Mouse (Mus musculus): Measurements from ENCODE around the gene Asb16. TPM values are rescaled to one million over a fixed set of nuclear protein-coding genes. Genes with fewer than 3 reads are reported as not detected.

Asb16 gene
- polyA plus RNA-seq, 1 experiment from 2014 or later = 0.33 TPM

DNA sequence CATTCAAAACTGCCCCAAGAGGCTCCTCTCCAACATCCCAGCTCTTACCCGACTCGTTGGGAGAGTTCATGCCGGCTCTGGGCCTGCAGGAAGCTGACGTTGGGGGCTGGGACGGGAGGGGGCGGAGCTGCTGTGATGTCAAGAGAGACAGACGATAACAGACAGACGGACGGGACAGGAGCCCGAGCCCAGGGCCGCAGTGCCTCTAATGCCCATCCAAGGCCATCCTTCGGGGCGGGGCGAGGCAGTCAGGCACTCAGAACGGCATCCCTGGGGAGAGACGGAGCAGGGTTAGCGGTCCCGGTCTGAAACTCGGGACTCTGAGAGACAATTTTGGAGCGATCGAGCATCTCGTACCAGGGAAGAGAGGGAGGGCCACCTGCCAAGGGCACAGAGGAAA, 43.9 kb upstream of the Asb16 start:
- ATAC-seq (ENCODE audit: low read depth) (no peak), DNase-seq (ENCODE audit: low spot score) (no peak)
- H3K27ac ChIP-seq (replicated peaks; ENCODE audit: low read depth, low read length) = no peak overlapping the region
- H3K4me1 ChIP-seq (ENCODE audit: control insufficient read depth, insufficient read depth, low read length) = peaks cover 46% of the 10 kb centered on the region
- H3K4me2 ChIP-seq (ENCODE audit: low read depth, low read length) = peak overlapping the region; percentile 44
- no peaks in the 10 kb centered on the region for H3K9me3 ChIP-seq (ENCODE audit: control insufficient read depth, low read length)
- 6% methylated on average over 22 of the region's 22 CpGs for WGBS
- peak overlapping the region; percentile 47 for H3K9ac ChIP-seq (ENCODE audit: low read depth, low read length)
- H3K27me3 ChIP-seq (replicated peaks; ENCODE audit: control insufficient read depth, insufficient read depth, low read length) = no peaks in the 10 kb centered on the region
- peaks cover 18% of the 10 kb centered on the region; the same call in 1 of the 2 replicates for H3K36me3 ChIP-seq (ENCODE audit: control insufficient read depth, insufficient read depth, low read length)
- peak overlapping the region; percentile 9 for H3K4me3 ChIP-seq (ENCODE audit: low read depth, low read length)

DNA sequence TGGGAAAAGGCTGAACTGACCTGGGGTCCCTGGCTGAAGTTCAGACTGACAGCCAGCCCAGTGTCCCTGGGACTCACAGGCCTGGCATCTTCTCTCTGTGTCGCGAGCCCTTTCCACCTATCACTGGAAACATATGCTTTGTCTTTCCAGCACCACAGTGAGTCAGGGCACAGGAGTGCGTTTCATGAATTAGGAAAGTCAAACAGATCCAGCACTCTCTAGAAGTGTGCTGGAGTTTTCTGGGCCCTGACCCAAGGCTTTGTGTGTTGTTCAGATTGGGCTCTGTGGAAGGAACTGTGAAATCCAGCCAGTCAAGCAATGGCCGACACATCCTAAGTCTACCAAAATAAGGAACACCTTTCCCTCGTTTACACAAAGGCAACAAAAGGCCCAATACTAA, 43.3 kb upstream of the Asb16 start:
- Histone ChIP-seq H3K27me3 (replicated peaks; ENCODE audit: control insufficient read depth, insufficient read depth, low read length) (no peaks in the 10 kb centered on the region), H3K36me3 (ENCODE audit: control insufficient read depth, insufficient read depth, low read length) (peaks cover 14% of the 10 kb centered on the region; the same call in 1 of the 2 replicates), H3K9me3 (ENCODE audit: control insufficient read depth, low read length) (no peaks in the 10 kb centered on the region), H3K9ac (ENCODE audit: low read depth, low read length) (no peak overlapping the region; the same call in 1 of the 2 replicates), H3K4me1 (ENCODE audit: control insufficient read depth, insufficient read depth, low read length) (peaks cover 41% of the 10 kb centered on the region), H3K4me3 (ENCODE audit: low read depth, low read length) (no peak overlapping the region), H3K4me2 (ENCODE audit: low read depth, low read length) (peak overlapping the region; percentile 44), H3K27ac (replicated peaks; ENCODE audit: low read depth, low read length) (no peak overlapping the region)
- ATAC-seq (ENCODE audit: low read depth) (no peak), DNase-seq (ENCODE audit: low spot score) (no peak)
- 58% methylated on average over 5 of the region's 5 CpGs for whole genome bisulfite sequencing

DNA sequence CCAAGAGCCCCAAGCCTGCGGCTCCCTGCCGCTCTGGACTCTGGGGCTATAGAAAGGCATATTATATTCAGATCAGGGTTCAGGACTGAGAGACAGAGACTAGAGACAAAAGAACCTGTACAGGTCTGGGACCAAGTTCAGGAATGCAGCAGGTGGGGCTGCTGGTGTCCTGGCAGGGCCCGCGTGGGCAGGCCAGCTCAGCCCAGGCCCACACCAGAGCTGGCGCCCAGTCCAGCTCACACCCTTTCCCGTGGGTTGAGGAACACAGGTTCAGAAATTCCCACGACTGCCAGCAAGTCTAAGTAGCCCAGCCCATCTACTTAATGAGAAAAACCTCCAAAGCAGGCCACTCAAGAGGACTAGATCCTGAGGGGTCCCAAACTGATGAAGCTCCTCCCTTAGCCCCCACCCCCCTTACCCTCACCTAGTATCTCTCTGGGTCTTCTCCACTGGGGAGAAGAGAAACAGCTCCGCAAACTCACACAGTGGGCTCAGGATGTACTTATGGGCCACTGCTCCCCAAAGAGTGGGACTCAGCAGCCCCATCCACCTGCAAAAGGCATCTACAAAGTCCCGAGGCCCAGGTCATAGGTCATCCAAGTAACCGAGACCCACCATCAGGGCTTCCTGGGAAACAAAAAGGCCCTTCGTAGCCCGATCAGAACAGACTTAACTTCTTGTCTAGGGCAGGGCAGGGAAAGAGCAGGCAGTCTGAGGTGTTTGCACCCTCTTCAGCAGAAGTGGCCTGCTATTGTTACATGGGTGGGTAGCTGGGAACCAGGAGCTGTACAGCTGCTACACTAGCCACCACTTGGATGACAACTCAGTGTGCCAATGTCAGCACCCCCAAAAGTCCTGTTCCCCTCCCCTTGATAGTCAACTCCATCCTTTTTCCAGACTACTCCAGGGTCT, 42.2 kb upstream of the Asb16 start:
- no peak overlapping the region for H3K4me3 ChIP-seq (ENCODE audit: low read depth, low read length)
- H3K27ac ChIP-seq (replicated peaks; ENCODE audit: low read depth, low read length) = no peak overlapping the region
- H3K4me1 ChIP-seq (ENCODE audit: control insufficient read depth, insufficient read depth, low read length) = peaks cover 42% of the 10 kb centered on the region
- H3K9ac ChIP-seq (ENCODE audit: low read depth, low read length) = no peak overlapping the region
- DNase-seq (ENCODE audit: low spot score) = no peak
- WGBS = 72% methylated on average over 12 of the region's 12 CpGs
- H3K36me3 ChIP-seq (ENCODE audit: control insufficient read depth, insufficient read depth, low read length) = peaks cover 9% of the 10 kb centered on the region; the same call in 1 of the 2 replicates
- no peak overlapping the region for H3K4me2 ChIP-seq (ENCODE audit: low read depth, low read length)
- H3K9me3 ChIP-seq (ENCODE audit: control insufficient read depth, low read length) = no peaks in the 10 kb centered on the region
- no peaks in the 10 kb centered on the region for H3K27me3 ChIP-seq (replicated peaks; ENCODE audit: control insufficient read depth, insufficient read depth, low read length)
- no peak for ATAC-seq (ENCODE audit: low read depth)

GRCm38 (mm10) chr11:102227270-102228190, 41.0 kb upstream of the Asb16 start:
- peaks cover 4% of the 10 kb centered on the region; the same call in 1 of the 2 replicates for H3K36me3 ChIP-seq (ENCODE audit: control insufficient read depth, insufficient read depth, low read length)
- peak; percentile 59 for DNase-seq (ENCODE audit: low spot score)
- peak overlapping the region; percentile 84 for H3K4me2 ChIP-seq (ENCODE audit: low read depth, low read length)
- peak overlapping the region; percentile 90 for H3K9ac ChIP-seq (ENCODE audit: low read depth, low read length)
- peaks cover 42% of the 10 kb centered on the region for H3K4me1 ChIP-seq (ENCODE audit: control insufficient read depth, insufficient read depth, low read length)
- no peak overlapping the region; the same call in 1 of the 2 replicates for H3K27ac ChIP-seq (replicated peaks; ENCODE audit: low read depth, low read length)
- peak overlapping the region; percentile 92 for H3K4me3 ChIP-seq (ENCODE audit: low read depth, low read length)
- 22% methylated on average over 12 of the region's 12 CpGs for WGBS
- H3K27me3 ChIP-seq (replicated peaks; ENCODE audit: control insufficient read depth, insufficient read depth, low read length) = no peaks in the 10 kb centered on the region
- no peak for ATAC-seq (ENCODE audit: low read depth)
- no peaks in the 10 kb centered on the region for H3K9me3 ChIP-seq (ENCODE audit: control insufficient read depth, low read length)

DNA sequence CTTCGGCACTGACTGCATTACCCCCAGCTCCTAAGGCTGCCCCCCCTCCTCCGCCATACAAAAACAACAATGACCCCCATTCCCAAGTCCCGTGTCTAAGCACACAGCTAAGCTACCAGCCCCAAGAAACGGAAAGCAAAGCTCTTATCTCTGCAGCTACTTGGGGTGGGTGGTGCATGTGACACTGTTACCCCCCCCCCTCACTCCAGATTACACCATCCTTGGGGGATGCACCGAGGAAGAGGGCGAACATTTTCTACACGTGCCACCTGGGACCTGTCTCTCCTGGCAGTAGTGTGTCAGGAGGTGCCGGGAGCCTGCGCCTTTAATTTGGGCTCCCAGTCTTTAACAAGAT, 40.4 kb upstream of the Asb16 start:
- Histone ChIP-seq H3K4me1 (ENCODE audit: control insufficient read depth, insufficient read depth, low read length) (peaks cover 42% of the 10 kb centered on the region), H3K9ac (ENCODE audit: low read depth, low read length) (peak overlapping the region; percentile 90), H3K27ac (replicated peaks; ENCODE audit: low read depth, low read length) (no peak overlapping the region), H3K9me3 (ENCODE audit: control insufficient read depth, low read length) (no peaks in the 10 kb centered on the region), H3K4me2 (ENCODE audit: low read depth, low read length) (peak overlapping the region; percentile 84), H3K27me3 (replicated peaks; ENCODE audit: control insufficient read depth, insufficient read depth, low read length) (no peaks in the 10 kb centered on the region), H3K4me3 (ENCODE audit: low read depth, low read length) (peak overlapping the region; percentile 92), H3K36me3 (ENCODE audit: control insufficient read depth, insufficient read depth, low read length) (peaks cover 4% of the 10 kb centered on the region; the same call in 1 of the 2 replicates)
- DNase-seq (ENCODE audit: low spot score) = no peak
- no peak for ATAC-seq (ENCODE audit: low read depth)
- WGBS = 23% methylated on average over 9 of the region's 9 CpGs

- H3K36me3 ChIP-seq (ENCODE audit: control insufficient read depth, insufficient read depth, low read length) = peaks cover 4% of the 10 kb centered on the region; the same call in 1 of the 2 replicates
- H3K9ac ChIP-seq (ENCODE audit: low read depth, low read length) = peak overlapping the region; percentile 90
- no peaks in the 10 kb centered on the region for H3K9me3 ChIP-seq (ENCODE audit: control insufficient read depth, low read length)
- peak overlapping the region; percentile 84 for H3K4me2 ChIP-seq (ENCODE audit: low read depth, low read length)
- H3K4me1 ChIP-seq (ENCODE audit: control insufficient read depth, insufficient read depth, low read length) = peaks cover 42% of the 10 kb centered on the region
- peak overlapping the region; percentile 92 for H3K4me3 ChIP-seq (ENCODE audit: low read depth, low read length)
- peak overlapping the region; percentile 13; the same call in 1 of the 2 replicates for H3K27ac ChIP-seq (replicated peaks; ENCODE audit: low read depth, low read length)
- DNase-seq (ENCODE audit: low spot score) = no peak
- ATAC-seq (ENCODE audit: low read depth) = no peak
- H3K27me3 ChIP-seq (replicated peaks; ENCODE audit: control insufficient read depth, insufficient read depth, low read length) = no peaks in the 10 kb centered on the region
- WGBS = 10% methylated on average over 7 of the region's 7 CpGs
These were observed 39.8 kb upstream of the Asb16 start for GRCm38 (mm10) chr11:102228646-102229268.

DNA sequence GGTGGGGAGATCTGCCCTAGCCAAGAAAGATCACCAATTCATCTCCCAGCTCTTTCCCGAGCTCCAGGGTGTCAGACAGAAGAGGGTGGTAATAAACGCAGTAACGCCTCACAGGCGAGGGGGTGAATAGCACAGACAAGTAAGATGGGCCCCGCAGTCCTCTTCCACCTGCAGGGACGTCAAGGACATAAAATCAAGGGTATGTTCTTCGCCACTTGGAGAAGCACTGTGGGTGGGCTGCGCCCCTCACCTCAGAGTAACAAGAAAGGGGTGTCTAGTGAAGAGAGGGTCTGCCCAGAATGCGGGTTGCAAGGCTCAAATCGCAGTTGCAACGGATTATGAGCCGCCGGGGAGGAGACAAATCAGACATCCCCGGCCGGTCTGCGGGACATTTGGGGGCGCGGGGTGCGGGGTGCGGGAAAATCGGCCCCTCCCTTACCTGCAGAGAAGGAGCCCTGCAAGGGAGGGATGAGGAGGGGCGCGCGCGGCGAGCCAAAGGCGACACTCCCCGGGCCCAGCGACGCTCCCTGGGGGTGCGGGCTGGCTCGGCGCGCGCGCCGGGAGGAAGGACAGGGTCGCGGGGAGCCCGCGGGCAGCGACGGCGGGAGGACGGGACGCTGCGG, 39.1 kb upstream of the Asb16 start:
- peak overlapping the region; percentile 92 for H3K4me3 ChIP-seq (ENCODE audit: low read depth, low read length)
- H3K36me3 ChIP-seq (ENCODE audit: control insufficient read depth, insufficient read depth, low read length) = no peaks in the 10 kb centered on the region
- H3K27ac ChIP-seq (replicated peaks; ENCODE audit: low read depth, low read length) = peak overlapping the region; percentile 88
- peak; percentile 36 for DNase-seq (ENCODE audit: low spot score)
- H3K9ac ChIP-seq (ENCODE audit: low read depth, low read length) = peak overlapping the region; percentile 90
- H3K9me3 ChIP-seq (ENCODE audit: control insufficient read depth, low read length) = no peaks in the 10 kb centered on the region
- under 1% methylated on average over 20 of the region's 47 CpGs for WGBS
- peak; percentile 17; the same call in 1 of the 2 replicates for ATAC-seq (ENCODE audit: low read depth)
- H3K27me3 ChIP-seq (replicated peaks; ENCODE audit: control insufficient read depth, insufficient read depth, low read length) = no peaks in the 10 kb centered on the region
- peaks cover 39% of the 10 kb centered on the region for H3K4me1 ChIP-seq (ENCODE audit: control insufficient read depth, insufficient read depth, low read length)
- peak overlapping the region; percentile 84 for H3K4me2 ChIP-seq (ENCODE audit: low read depth, low read length)

All from embryonic facial prominence, embryonic 14.5 days (tissue).